Mouse (Mus musculus) midbrain, embryonic 12.5 days (tissue): ENCODE results near the gene Cfap73. TPM values are rescaled to one million over a fixed set of nuclear protein-coding genes. Genes with fewer than 3 reads are reported as not detected.
A peak's percentile ranks its signal among the peaks of the same experiment; 100 is the strongest.

ENCODE experiments used
- ATAC-seq: fragments of 200-750 bp; cut with Nextera tagmentation; 2 replicates; pipeline ENCODE4 v1.8.0; 2017; ENCODE audit warnings: low read depth, moderate TSS enrichment, moderate library complexity; ENCODE audit not compliant: low FRiP score
- H3K27ac ChIP-seq: fragments of 300-500 bp; sonication (generic); replicated peaks from 2 replicates; pipeline ENCODE4 v1.5.1; 2016; ENCODE audit warnings: mild to moderate bottlenecking
- H3K27me3 ChIP-seq: fragments of 300-500 bp; sonication (generic); 2 replicates; pipeline ENCODE4 v1.6.1; 2016; ENCODE audit warnings: mild to moderate bottlenecking
- H3K36me3 ChIP-seq: fragments of 300-500 bp; sonication (generic); 2 replicates; pipeline ENCODE4 v1.6.1; 2016
- H3K4me1 ChIP-seq: fragments of 300-500 bp; sonication (generic); 2 replicates; pipeline ENCODE4 v1.6.1; 2016
- H3K4me2 ChIP-seq: fragments of 300-500 bp; sonication (generic); replicated peaks from 2 replicates; pipeline ENCODE4 v1.6.1; 2016; ENCODE audit warnings: mild to moderate bottlenecking, moderate library complexity
- H3K4me3 ChIP-seq: fragments of 300-500 bp; sonication (generic); 2 replicates; pipeline ENCODE4 v1.5.1; 2016; ENCODE audit warnings: mild to moderate bottlenecking
- H3K9ac ChIP-seq: fragments of 300-500 bp; sonication (generic); replicated peaks from 2 replicates; pipeline ENCODE4 v1.6.1; 2016; ENCODE audit warnings: mild to moderate bottlenecking, moderate library complexity
- H3K9me3 ChIP-seq: fragments of 300-500 bp; sonication (generic); 2 replicates; pipeline ENCODE4 v1.6.1; 2016; ENCODE audit warnings: mild to moderate bottlenecking
- WGBS: fragments of 180-500 bp; shearing (Covaris S2); methylation state at CpG from one replicate; pipeline ENCODE4 v1.1.7; 2016; 5-methylcytosine and 5-hydroxymethylcytosine counted together
- polyA plus RNA-seq: library from polyadenylated mRNA; unstranded; fragments of >200 nt; fragmentation: Nextera tagmentation; extraction: Ambion mirVana; gene quantifications from 2 replicates; pipeline ENCODE4 v1.2.1, GENCODE M21; 2016

Cfap73 gene
- polyA plus RNA-seq, 1 experiment from 2014 or later = not detected

DNA sequence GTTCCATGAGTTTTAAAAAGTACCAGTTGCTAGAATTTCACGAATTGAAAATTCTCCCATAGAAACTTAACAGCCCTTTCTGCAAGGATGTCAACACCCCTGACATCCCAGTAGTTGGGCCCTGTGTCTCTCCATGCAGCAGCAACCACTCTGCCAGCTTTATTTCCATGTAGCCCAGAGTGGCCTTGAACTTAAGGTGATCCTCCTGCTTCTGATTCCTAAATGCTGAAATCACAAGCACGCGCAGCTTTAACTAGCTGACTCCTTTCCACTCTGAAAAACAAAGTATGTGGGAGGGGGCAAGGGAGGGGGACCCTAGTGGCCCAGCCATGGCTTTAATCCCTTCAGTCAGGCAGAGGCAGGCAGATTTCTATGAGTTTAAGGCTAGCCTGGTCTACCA is 26.7 kb downstream of the Cfap73 start:
- H3K9me3 ChIP-seq = no peaks in the 10 kb centered on the region
- no peak for ATAC-seq
- H3K36me3 ChIP-seq = peaks cover 17% of the 10 kb centered on the region; the same call in 1 of the 2 replicates
- H3K4me2 ChIP-seq = no peak overlapping the region
- no peak overlapping the region for H3K4me3 ChIP-seq
- peaks cover 16% of the 10 kb centered on the region for H3K4me1 ChIP-seq
- H3K27ac ChIP-seq = no peak overlapping the region
- no peaks in the 10 kb centered on the region for H3K27me3 ChIP-seq
- H3K9ac ChIP-seq = no peak overlapping the region
- WGBS = 79% methylated on average over 3 of the region's 3 CpGs

DNA sequence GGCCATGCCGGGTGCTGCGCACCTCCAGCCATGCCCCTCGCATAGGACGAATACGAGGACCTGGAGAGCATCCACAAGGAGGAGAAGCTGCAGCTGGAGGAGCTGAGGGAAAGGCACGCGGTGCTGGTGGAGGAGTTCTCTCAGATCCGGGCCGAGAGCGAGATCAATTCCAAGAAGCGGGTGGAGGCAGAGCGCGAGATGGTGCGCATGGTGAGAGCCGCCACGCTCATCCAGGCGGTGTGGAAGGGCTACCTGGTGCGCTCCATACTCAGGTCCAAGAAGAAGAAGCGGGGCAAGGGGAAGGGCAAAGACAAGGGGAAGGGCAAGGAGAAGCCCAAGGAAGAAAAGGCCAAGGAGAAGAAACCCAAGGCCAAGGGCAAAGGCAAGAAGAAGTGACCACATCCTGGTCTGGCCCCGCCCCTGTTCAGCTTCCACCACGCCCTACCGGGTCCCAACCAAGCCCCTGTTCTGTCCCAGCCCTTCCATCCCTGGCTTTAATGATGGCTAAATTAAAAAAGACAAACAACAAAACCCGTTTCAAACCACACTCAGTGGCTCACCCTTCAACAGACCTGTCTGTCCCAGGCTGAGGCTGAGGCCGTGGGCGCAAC is 27.3 kb downstream of the Cfap73 start:
- H3K36me3 ChIP-seq = peaks cover 17% of the 10 kb centered on the region; the same call in 1 of the 2 replicates
- ATAC-seq = no peak
- no peak overlapping the region for H3K9ac ChIP-seq
- peaks cover 14% of the 10 kb centered on the region for H3K4me1 ChIP-seq
- no peak overlapping the region for H3K4me2 ChIP-seq
- H3K9me3 ChIP-seq = no peaks in the 10 kb centered on the region
- 67% methylated on average over 25 of the region's 25 CpGs for WGBS
- no peaks in the 10 kb centered on the region for H3K27me3 ChIP-seq
- H3K27ac ChIP-seq = no peak overlapping the region
- no peak overlapping the region for H3K4me3 ChIP-seq

GRCm38 (mm10) chr5:120605688-120606087 is 28.3 kb downstream of the Cfap73 start:
- no peaks in the 10 kb centered on the region for H3K27me3 ChIP-seq
- no peaks in the 10 kb centered on the region for H3K9me3 ChIP-seq
- H3K4me2 ChIP-seq = peak overlapping the region; percentile 65
- peak; percentile 64 for ATAC-seq
- peak overlapping the region; percentile 58; the same call in 1 of the 2 replicates for H3K27ac ChIP-seq
- peak overlapping the region; percentile 60 for H3K9ac ChIP-seq
- WGBS = 3% methylated on average over 8 of the region's 8 CpGs
- H3K36me3 ChIP-seq = peaks cover 17% of the 10 kb centered on the region; the same call in 1 of the 2 replicates
- H3K4me1 ChIP-seq = peaks cover 6% of the 10 kb centered on the region; the same call in 1 of the 2 replicates
- peak overlapping the region; percentile 38 for H3K4me3 ChIP-seq

- no peaks in the 10 kb centered on the region for H3K9me3 ChIP-seq
- H3K4me1 ChIP-seq = peaks cover 6% of the 10 kb centered on the region; the same call in 1 of the 2 replicates
- H3K9ac ChIP-seq = peak overlapping the region; percentile 60
- 4% methylated on average over 10 of the region's 10 CpGs for WGBS
- H3K36me3 ChIP-seq = peaks cover 17% of the 10 kb centered on the region; the same call in 1 of the 2 replicates
- peak; percentile 42; the same call in 1 of the 2 replicates for ATAC-seq
- no peaks in the 10 kb centered on the region for H3K27me3 ChIP-seq
- peak overlapping the region; percentile 58 for H3K27ac ChIP-seq
- H3K4me2 ChIP-seq = peak overlapping the region; percentile 65
- H3K4me3 ChIP-seq = peak overlapping the region; percentile 38
Observed at GRCm38 (mm10) chr5:120605241-120605661, 28.8 kb downstream of the Cfap73 start.

GRCm38 (mm10) chr5:120604839-120605238 is 29.2 kb downstream of the Cfap73 start:
- H3K27ac ChIP-seq = no peak overlapping the region
- ATAC-seq = no peak
- peaks cover 17% of the 10 kb centered on the region; the same call in 1 of the 2 replicates for H3K36me3 ChIP-seq
- no peak overlapping the region for H3K9ac ChIP-seq
- H3K27me3 ChIP-seq = no peaks in the 10 kb centered on the region
- peak overlapping the region; percentile 38 for H3K4me3 ChIP-seq
- H3K4me1 ChIP-seq = peaks cover 6% of the 10 kb centered on the region; the same call in 1 of the 2 replicates
- H3K9me3 ChIP-seq = no peaks in the 10 kb centered on the region
- 4% methylated on average over 6 of the region's 6 CpGs for WGBS
- peak overlapping the region; percentile 65 for H3K4me2 ChIP-seq

GRCm38 (mm10) chr5:120603515-120603914 is 30.5 kb downstream of the Cfap73 start:
- no peak overlapping the region for H3K9ac ChIP-seq
- peaks cover 4% of the 10 kb centered on the region; the same call in 1 of the 2 replicates for H3K36me3 ChIP-seq
- H3K27ac ChIP-seq = no peak overlapping the region
- 59% methylated on average over 7 of the region's 7 CpGs for WGBS
- peaks cover 6% of the 10 kb centered on the region; the same call in 1 of the 2 replicates for H3K4me1 ChIP-seq
- no peak overlapping the region for H3K4me2 ChIP-seq
- H3K9me3 ChIP-seq = no peaks in the 10 kb centered on the region
- ATAC-seq = no peak
- H3K4me3 ChIP-seq = no peak overlapping the region
- no peaks in the 10 kb centered on the region for H3K27me3 ChIP-seq

GRCm38 (mm10) chr5:120602210-120602609 is 31.8 kb downstream of the Cfap73 start:
- WGBS = 96% methylated on average over 12 of the region's 12 CpGs
- no peak overlapping the region for H3K9ac ChIP-seq
- ATAC-seq = no peak
- peaks cover 6% of the 10 kb centered on the region; the same call in 1 of the 2 replicates for H3K4me1 ChIP-seq
- no peaks in the 10 kb centered on the region for H3K9me3 ChIP-seq
- no peak overlapping the region for H3K27ac ChIP-seq
- no peaks in the 10 kb centered on the region for H3K36me3 ChIP-seq
- H3K4me2 ChIP-seq = no peak overlapping the region
- H3K27me3 ChIP-seq = no peaks in the 10 kb centered on the region
- no peak overlapping the region for H3K4me3 ChIP-seq

- WGBS = 61% methylated on average over 11 of the region's 11 CpGs
Observed at GRCm38 (mm10) chr5:120600946-120601668, 32.9 kb downstream of the Cfap73 start.

DNA sequence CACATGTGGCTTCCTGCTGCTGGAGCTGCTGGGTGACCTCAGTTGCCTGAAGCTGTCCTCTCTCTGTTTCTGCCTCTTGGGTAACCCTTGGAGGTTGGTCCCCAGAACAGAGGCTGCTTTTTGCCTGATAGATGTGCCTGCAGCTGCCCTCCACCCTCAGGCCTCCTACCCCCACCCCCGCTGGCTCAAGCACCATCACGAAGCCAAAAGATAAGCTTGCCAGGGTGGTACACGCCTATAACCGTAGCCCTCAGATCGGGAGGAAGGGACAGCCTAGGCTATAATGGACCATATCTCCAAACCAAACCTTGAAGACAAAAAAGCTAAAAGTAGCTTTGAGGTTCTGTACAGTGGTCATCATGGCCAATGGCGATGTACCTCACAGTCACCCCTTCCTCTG is 34.4 kb downstream of the Cfap73 start:
- no peak overlapping the region for H3K4me3 ChIP-seq
- H3K27me3 ChIP-seq = no peaks in the 10 kb centered on the region
- H3K4me1 ChIP-seq = no peaks in the 10 kb centered on the region; the same call in 1 of the 2 replicates
- no peaks in the 10 kb centered on the region for H3K9me3 ChIP-seq
- 95% methylated on average over 6 of the region's 6 CpGs for WGBS
- ATAC-seq = no peak
- no peak overlapping the region for H3K4me2 ChIP-seq
- no peak overlapping the region for H3K27ac ChIP-seq
- no peaks in the 10 kb centered on the region for H3K36me3 ChIP-seq
- H3K9ac ChIP-seq = no peak overlapping the region

More at GRCm38 (mm10) chr5:120600946-120601668, 32.9 kb downstream of the Cfap73 start:
- no peak overlapping the region for H3K27ac ChIP-seq
- H3K27me3 ChIP-seq = no peaks in the 10 kb centered on the region
- peaks cover 6% of the 10 kb centered on the region; the same call in 1 of the 2 replicates for H3K4me1 ChIP-seq
- no peaks in the 10 kb centered on the region for H3K9me3 ChIP-seq
- H3K4me3 ChIP-seq = no peak overlapping the region
- H3K4me2 ChIP-seq = no peak overlapping the region
- ATAC-seq = no peak
- H3K36me3 ChIP-seq = no peaks in the 10 kb centered on the region
- no peak overlapping the region for H3K9ac ChIP-seq

- H3K9me3 ChIP-seq = no peaks in the 10 kb centered on the region
- no peak overlapping the region for H3K27ac ChIP-seq
- H3K27me3 ChIP-seq = no peaks in the 10 kb centered on the region
- ATAC-seq = no peak
- H3K4me2 ChIP-seq = no peak overlapping the region
- no peak overlapping the region for H3K9ac ChIP-seq
- H3K36me3 ChIP-seq = no peaks in the 10 kb centered on the region
- WGBS = 84% methylated on average over 6 of the region's 6 CpGs
- H3K4me3 ChIP-seq = no peak overlapping the region
- H3K4me1 ChIP-seq = no peaks in the 10 kb centered on the region; the same call in 1 of the 2 replicates
Observed at GRCm38 (mm10) chr5:120594485-120594884, 39.5 kb downstream of the Cfap73 start.

DNA sequence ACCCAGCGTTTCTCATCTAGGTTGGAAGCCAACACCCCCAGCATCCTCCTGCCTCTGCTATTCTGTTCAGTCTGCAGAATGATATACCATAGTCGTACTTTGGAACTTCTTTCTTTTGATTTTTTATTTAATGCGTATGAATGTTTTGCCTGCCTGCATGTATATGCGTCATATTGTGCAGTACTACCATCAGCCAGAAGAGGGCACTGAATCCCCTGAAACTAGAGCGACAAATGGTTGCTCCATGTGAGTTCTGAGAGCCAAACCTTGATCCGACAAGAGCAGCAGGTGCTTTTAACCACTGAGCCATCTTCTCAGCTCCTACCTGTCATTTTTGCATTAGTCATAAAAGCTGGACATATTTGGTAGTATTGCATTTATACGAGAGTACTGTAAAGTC is 41.9 kb downstream of the Cfap73 start:
- Histone ChIP-seq H3K36me3 (no peaks in the 10 kb centered on the region), H3K4me2 (no peak overlapping the region), H3K9me3 (no peaks in the 10 kb centered on the region), H3K4me3 (no peak overlapping the region), H3K27ac (no peak overlapping the region), H3K27me3 (peaks cover 8% of the 10 kb centered on the region; the same call in 1 of the 2 replicates), H3K4me1 (peaks cover 17% of the 10 kb centered on the region), H3K9ac (no peak overlapping the region)
- ATAC-seq = no peak
- WGBS = 63% methylated on average over 7 of the region's 7 CpGs
